Mouse (Mus musculus): ENCODE results near the gene Kcnj11.

Kcnj11 gene

DNA sequence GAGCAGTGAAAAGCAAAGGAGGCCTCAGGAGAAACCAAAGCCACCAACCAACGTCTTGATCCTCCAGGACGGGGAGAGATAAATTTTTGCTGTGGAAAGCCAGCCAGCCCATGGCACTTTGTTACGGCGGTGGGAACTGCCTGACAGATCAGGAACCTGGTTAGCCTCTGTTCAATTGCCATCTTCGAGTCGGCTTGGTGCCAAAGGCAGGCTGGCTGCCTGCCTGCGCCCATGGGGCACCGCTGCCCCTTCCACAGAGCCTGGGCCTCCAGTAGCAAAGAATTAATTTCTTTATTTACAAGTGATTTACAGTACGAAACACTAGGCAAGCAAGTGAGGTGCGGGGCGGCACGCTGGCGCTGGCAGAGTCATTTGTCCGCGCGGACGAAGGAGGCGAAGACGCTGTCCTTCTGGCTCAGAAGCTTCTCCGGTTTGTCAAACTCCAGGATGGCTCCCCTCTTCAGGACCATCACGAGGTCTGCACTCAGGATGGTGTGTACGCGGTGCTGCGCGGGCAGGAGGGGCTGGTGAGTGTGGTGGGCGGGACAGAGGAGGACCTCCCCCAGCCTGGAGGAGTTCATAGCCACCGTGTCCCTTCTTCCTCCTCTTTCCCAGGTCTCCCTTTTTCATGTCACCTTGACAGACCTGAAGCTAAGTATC, 3.8 kb upstream of the Kcnj11 start:
- DNase-seq (ENCODE audit: low spot score in 2 of 2) = no peak

DNA sequence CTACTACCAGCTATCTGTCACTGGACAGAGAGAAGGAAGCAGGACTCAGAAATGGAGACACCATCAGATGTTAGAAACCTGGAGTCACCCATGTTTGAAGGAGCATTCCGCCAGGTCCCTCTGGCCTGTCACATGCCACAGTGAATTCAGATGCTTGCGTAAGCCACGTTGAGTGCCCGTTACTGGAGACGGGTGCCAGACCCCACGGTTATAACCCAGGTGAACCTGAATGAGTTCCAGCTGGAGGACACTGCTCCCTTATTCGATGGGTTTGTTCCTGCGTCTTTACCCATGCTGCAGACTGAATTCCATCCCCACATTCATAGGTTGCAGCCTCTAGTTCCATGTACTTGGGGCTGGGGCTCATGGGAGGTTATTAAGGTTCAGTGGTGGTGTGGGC, 3.2 kb upstream of the Kcnj11 start:
- DNase-seq (ENCODE audit: low spot score in 2 of 2) = no peak

DNA sequence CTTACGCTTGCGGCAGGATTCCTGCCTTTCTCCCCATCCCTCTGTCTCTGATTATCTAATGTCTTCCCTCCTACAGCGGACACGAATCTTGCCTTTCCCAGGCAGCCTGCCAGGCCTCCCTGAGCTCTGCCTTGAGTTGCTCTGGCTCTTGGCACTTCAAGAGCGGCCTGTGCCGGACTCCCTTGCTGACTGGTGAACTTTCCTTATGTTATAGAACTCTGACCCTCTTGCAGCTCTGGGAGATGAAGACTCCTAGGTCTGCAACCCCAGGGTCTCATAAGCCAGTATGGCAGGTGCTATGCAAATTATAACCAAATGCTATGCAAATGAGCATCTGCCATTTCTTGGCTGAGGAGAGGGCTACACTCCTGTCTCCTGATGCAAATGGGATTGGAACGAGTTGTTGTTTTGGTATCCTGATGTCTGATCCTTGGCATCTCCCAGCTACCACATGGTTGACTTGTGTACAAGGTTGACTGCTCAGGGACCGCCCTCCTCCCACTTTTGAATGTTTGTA, 2.6 kb upstream of the Kcnj11 start:
- no peak for DNase-seq (ENCODE audit: low spot score in 2 of 2)

DNA sequence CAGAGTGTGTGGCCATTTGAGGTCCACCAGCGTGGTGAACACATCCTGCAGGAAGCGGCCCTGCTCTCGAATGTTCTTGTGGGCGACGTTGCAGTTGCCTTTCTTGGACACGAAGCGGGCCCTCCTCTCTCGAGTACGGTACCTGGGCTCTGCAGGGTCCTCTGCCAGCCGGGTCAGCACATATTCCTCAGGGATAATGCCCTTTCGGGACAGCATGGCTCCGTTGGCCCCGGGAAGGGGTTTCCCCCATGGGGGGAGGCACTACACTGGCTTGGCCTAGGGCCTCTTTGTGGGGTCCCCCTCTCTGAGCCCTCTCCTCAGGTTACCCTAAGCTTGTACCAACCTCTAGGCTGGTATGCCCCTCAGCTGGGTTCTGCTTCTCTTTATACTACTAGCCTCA, 882 bp downstream of the Kcnj11 start:
- DNase-seq (ENCODE audit: low spot score in 2 of 2) = no peak

DNA sequence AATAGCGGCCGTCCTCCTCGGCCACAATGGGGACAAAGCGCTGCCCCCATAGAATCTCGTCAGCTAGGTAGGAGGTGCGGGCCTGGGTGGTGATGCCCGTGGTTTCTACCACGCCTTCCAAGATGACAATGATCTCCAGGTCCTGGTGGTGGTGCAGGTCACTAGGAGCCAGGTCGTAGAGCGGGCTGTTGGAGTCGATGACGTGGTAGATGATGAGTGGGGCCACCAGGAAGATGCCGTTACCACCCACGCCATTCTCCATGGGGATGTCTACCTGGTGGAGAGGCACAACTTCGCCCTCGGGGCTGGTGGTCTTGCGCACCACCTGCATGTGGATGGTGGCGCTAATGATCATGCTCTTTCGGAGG, 1.7 kb downstream of the Kcnj11 start:
- no peak for DNase-seq (ENCODE audit: low spot score in 2 of 2)

DNA sequence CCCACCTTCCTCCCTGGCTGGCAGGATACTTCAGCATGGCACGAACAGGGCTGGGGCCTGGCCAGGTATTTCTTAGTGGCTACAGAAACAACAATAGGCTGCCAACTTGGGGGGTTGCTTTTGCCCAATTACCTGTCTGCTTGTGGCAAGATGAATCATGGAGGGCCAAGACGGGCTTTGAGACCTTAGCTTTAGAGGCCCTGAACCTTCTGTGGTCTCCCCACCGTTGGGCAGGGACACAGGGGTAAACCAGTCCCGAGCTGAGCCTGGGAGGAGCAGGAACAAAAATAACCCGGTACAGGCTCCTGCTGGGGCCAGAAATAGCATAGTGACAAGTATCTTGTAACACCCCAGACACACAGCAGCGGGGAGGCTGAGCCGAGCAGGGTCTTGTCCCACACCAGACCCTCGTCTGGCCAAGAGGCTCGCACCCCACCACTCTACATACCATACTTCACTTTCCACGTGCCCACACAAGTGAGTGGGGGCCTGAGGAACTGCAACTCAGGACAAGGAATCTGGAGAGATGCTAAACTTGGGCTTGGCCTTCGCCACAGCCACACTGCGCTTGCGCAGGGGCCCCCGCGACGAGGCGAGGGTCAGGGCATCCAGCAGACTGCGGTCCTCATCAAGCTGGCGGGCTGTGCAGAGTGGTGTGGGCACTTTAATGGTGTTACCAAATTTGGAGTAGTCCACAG, 2.2 kb downstream of the Kcnj11 start:
- DNase-seq (ENCODE audit: low spot score in 2 of 2) = no peak

DNA sequence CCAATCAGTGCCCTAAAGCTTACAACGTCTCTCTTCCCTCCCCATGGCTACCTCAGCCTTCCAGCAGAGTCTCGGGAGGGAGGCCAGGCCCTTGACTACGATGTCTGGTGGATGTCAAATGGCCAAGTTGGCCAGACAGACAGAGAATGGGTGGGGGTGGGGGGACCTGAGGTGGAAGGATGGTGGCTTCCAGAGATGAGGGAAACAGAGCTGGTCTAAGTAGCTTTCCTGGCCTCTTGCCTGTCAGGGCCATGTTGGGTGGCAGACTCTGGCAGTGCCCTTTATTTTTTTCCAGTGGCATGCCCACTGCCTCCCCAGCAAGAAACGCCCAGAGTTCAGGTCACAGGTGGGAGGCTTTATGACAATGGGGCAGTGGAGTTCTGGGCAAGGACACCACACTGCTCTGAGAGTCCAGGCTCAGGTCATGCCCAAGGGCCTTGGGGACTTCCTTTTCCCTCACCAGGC, 3.2 kb downstream of the Kcnj11 start:
- no peak for DNase-seq (ENCODE audit: low spot score in 2 of 2)

DNA sequence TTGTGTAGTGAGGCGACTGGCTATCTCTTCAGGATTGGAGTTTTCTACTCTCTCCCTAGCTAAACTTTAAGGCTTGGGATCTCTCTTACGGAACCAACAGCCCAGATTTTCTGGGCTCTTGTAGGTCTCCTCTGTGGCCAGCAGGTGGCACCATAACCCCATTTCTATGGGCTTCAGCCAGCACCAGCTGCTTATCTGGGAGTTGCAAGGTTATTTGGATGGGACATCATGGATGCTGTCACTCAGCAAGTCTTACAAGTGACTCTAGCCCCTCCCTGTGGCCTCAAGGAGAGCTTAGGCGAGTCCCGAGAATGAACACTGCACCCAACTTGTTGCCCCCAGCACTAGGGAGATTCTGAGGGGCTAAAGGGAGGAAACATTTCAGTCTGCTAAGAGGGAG, 4.4 kb downstream of the Kcnj11 start:
- DNase-seq (ENCODE audit: low spot score in 2 of 2) = peak; percentile 48 to 80

DNA sequence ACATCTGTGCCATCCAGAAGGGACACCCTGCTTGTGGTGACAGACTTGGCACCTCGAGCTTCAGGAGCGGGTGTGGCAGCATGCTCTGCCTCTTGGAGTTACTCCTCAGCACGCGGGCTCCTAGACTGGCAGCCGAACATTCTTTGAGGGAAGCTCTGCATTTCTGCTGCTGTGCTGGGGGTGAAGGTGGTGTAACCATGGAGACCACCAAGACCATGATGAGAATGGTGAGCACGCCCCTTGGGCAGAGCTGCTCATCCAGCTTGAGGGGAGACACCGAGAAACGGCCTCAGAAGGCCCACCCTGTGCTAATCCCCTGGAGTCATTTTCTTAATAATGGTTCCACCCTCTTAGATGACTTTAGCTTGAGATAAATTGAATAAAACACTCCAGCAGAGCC, 7.8 kb downstream of the Kcnj11 start:
- DNase-seq (ENCODE audit: low spot score in 2 of 2) = no peak

DNA sequence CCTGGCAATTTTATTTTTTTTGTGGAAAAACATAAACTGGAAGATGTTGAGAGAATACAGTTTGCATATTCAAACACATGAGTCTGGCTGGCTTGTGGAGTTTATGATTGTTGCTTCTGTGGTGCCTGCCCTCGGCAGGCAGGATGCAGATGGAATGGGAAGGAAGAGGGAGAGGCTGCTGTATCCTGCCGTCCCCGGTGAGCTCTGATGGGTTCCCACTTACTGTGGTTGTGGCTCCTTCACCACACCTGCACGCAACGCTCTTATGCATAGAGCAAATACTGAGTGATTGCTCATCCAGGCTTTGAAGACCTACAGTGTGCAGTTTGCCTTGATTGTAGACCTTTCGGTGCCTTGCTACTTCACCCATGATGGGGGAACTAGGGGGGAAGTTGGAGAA, 12.3 kb downstream of the Kcnj11 start:
- no peak for DNase-seq (ENCODE audit: low spot score in 2 of 2)

DNA sequence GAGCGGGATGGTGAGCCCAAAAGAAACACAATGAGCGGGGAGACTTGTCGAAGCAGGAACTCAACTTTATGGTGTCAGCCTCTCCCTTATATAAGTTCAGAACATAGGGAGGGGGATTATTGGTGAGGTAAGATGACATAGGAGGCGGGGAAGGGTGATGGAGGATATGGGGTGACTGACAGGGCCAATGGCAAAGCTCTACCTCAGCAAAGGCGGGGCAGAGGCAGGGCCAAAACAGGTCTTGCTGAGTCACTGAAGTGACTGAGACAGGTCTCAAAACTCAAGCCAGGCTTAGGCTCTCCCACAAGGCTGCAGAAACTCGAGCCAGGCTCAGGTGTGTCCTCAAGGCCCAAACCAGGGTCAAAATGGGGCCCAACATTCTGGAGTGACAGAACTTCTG, 14.2 kb downstream of the Kcnj11 start:
- no peak for DNase-seq (ENCODE audit: low spot score in 2 of 2)

DNA sequence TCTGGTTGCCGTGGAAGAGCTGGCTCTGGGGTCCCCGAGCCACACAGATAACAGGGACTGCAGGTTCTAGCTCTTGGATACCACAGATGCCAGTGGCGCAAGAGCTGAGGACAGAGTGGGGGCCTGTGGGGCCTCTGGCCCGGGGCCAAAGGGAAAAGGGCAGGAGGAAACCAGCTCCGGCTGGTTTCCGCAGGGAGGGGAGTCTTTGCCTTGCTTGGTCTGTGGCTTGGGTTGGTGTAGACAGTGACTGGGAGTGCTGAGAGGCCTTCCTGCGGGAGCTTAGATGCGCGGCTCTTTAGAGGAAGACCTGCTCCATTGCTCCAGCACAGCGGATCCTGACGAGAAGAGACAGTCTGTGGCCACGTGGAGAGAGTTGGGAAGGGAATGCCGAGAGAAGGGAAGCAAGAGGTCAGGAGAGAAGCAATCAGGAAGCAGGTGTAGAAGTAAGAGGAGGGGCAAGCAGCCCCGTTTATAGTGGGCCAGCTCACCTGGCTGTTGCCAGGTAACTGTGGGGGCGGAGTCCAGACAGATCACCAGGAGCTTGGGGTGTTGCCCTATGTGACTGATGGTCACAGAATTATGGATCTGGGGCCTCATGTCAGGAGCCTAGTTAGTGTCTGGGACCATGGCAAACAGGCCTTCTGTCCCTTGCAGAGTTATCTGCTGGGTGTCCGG, 15.6 kb downstream of the Kcnj11 start:
- DNase-seq (ENCODE audit: low spot score in 2 of 2) = no peak

DNA sequence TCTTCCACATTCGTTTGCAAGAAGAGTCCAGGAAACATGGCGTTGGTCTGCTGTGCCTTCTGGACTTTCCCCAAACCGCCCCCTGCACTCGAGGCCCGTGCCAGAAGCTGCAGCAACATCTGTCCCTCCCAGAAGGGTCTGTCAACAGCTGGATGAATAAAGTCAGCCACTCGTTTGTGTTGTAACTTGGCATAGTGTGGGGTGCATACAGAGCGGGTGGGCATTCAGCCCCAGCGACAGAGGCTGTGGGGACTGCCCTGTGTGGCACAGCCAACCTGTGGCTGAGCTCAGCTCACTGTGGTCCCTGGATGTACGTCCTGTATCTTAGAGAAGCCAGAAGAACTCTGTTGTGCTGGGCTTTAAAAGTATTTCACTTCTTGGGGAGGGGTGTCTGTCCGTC, 16.5 kb downstream of the Kcnj11 start:
- no peak for DNase-seq (ENCODE audit: low spot score in 2 of 2)

DNA sequence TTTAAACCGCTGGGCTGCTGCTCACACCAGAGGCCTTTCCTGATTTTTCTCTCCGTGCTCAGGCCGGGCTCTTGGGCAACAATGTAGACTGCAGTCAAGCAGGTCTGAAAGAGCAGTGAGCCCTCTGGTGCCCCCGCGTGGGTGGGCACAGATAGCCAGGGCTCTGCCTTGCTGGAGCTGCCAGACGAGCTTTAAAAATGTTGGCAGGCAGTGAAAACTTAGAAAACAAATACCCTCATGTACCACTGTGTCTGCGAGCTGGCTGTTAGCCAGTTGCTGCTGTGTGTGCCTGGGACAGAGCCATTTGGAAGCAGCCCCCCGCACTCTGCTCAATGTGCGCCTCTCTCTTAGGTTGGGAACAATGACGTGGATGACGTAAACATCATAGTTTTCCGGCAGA, 22.9 kb downstream of the Kcnj11 start:
- no peak for DNase-seq (ENCODE audit: low spot score in 2 of 2)

DNA sequence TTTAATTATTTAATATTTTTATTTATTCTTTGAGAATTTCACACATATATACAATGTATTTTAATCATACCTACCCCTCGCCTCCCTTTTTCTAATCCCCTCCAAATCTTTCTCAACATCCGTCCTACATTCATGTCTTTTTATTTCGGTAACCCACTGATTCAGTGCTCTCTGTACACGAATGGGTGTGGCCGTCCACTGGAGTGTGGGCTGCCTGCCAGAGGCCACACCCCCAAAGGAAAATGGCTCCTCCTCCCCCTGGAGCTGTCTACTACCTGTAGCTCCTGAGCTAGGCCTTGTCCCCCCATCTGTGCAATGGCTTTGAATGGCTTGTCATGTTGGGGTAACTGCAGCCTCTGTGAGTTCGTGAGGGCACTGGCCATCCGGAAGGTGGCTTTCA, 23.7 kb downstream of the Kcnj11 start:
- DNase-seq (ENCODE audit: low spot score in 2 of 2) = no peak

DNA sequence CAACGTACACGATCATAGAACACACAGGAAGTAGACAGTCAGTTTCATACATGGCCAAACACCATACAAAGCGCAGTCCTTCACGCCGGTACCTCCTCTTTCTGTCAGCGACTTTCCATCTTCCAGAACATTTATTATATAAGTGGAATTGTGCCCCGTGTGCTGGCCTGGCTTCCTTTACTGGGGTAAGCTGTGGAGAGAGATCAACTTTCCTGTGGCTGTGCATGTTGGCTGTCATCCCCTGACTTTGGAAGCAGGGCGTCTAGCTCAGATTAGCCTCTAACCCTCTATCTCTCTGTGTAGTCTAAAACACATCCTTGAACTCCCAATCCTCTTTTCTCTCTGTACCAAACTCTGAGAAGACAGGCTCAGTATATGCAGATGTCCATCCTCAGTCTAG, 31.7 kb downstream of the Kcnj11 start:
- no peak for DNase-seq (ENCODE audit: low spot score in 2 of 2)

DNA sequence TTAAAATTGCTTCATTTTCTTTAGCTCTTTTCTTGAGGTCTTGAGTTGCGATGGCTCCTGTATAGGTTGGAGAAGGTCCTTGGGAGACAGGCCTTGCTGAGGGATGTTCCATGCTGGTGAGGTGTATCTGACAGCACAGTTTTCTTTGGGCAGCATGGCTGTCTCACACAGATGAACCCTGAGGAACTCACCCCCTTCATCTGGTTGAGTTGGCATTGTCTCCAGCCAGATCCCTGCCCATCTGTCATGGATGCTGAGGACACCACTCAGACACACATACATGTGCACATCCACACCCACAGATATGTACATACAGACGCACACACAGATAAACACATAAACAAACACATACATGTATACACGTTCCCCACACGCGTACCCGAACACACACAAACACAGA, 37.3 kb downstream of the Kcnj11 start:
- DNase-seq (ENCODE audit: low spot score in 2 of 2) = no peak

DNA sequence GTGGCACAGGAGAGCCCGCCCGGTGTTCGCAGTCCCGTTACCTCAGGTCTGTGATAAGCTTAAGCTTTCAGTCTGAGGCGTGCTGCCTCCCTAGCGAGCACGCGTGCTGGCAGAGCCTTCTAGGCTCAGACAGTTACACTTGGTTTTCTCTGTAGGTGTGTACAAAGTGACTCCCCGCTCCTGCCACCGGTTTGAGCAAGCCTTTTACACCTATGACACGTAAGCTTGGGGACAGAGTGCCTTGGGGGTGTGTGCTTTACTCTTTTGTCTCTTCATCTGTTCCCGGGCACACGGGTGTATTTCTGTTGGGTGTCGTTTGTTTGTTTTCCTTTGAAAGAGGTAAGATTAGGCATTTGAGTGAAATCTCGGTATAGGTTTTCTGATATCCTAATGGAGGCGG, 39.0 kb downstream of the Kcnj11 start:
- DNase-seq (ENCODE audit: low spot score in 2 of 2) = no peak

DNA sequence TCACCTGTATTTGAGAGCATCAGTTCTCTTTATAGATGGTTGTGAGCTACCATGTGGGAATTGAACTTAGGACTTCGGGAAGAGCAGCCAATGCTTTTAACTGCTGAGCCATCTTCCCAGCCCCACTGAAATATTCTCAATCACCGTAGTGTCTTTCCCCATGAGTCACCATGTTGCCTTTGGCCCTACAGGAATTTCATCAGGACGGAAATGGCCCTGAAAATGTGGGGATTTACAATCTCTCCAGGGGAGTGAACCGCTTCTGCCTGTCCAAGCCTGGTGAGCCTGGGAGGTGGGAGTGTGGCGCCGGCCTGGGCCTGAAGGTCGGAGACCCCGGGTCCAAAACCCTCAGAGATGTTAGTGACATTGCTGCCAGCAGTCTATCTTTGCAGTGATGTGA, 39.9 kb downstream of the Kcnj11 start:
- DNase-seq (ENCODE audit: low spot score in 2 of 2) = no peak

DNA sequence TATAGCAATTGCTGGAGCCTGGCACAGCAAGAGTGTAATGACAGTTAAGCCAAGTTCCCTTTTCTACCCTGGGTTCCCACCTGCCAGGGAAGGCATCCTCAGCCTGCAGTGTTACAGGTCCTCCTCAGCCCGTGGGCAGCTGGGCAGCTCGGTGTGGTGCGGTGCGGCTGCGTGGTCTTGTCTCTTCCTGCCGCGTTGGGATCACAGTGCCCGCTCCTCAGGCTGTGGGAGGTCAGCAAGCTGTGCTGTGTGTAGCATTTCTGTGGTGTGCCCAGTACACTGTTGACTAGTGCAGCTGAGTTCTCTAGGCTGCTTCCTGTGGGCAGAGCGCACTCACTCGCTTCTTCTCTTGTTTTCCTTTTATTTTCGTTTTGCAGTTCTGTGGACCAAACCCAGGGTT, 41.7 kb downstream of the Kcnj11 start:
- peak; percentile 20 to 69 for DNase-seq (ENCODE audit: low spot score in 2 of 2)

DNA sequence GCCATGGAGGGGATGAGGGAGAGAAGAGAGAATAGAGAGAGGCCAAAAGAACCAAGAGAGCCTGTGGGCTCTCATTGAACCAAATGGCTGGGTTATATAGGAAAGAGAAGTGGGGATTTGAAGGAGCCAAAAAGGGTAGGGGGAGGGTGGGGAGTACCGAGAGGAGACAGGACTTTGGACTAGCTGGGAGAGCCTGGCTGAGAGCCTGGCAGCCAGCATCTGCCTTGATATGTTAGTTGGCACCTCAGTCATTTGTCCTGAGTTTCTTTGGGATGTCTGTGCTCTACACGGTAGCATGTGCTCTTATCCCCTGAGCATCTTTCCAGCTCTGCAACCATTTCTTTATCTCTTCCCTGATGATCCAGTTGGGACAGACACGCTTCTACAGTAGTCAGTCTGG, 47.0 kb downstream of the Kcnj11 start:
- DNase-seq (ENCODE audit: low spot score in 2 of 2) = no peak

DNA sequence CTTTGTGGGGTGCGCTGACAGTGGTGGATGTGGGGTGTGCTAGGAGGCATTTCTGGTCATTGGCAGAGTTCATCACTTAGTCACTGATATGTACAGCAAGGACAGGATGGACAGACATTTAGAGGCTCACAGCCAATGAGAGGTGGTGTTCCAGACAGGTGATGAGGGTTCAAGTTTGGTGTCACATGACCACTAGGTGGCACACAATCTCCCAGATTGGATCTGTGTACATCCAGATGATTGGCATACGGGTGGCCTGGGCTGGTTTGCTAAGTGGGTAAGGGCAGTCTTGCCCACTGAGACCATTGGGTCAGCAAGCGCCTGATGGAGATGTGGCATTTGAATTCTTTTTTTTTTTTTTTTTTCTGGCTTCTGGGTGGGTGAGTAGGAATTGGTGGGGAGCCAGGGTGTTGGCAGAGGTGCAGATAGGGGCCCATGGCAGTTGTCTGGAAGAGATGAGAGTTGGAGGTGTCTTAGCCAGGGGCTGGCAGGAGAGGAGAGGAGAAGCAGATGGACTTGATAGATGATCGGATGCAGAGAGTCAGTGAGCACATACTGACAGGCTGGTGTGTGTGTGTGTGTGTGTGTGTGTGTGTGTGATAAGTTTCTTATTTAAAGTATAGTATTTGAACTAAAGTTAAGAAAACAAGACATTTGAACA, 48.3 kb downstream of the Kcnj11 start:
- DNase-seq (ENCODE audit: low spot score in 2 of 2) = no peak

DNA sequence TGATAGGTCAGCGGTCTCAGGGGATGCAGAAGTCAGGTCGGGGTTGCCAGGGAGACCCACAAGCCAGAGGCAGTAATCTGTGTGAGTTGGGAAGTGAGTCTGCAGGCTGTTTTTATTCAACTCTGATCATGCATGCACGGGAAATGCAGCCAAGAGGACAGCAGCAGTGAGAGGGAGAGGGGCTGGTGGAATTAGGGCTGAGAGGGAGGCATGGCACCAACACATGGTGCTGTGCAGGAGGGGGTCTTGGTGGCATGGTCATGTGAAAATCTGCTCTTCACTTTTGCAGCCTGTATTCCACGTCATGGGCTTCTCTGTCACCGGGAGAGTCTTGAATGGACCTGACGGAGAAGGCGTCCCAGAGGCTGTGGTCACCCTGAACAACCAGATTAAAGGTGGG, 50.6 kb downstream of the Kcnj11 start:
- DNase-seq (ENCODE audit: low spot score in 2 of 2) = no peak

Data from spleen, postnatal 4 days (tissue).